Mouse (Mus musculus): ENCODE data around the gene Avil.

Avil gene

DNA sequence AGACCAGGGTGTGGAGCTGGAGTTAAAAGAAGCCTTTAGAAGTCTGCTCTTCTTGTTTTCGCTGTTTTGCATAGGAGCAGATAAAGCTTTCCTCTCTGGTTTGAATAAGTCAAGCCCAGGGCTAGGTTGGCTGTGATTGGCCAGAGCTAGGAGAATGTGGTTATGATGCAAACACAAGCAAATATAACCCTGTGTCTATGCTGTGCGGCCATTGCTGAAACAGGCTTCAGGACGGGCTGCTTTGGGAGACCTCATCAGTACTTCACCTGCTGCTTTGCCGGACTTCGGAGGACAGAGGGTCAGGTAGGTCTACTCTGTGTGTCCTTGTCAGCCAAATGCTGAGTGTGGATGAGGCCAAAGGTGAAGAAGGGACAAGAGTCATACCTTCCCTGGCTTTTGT, at the start of gene Avil:
Avil (plus strand) TSS at position 181 of the 400 bp plus-strand sequence.
- DNase-seq (ENCODE audit: low read depth, low spot score), result no peak

DNA sequence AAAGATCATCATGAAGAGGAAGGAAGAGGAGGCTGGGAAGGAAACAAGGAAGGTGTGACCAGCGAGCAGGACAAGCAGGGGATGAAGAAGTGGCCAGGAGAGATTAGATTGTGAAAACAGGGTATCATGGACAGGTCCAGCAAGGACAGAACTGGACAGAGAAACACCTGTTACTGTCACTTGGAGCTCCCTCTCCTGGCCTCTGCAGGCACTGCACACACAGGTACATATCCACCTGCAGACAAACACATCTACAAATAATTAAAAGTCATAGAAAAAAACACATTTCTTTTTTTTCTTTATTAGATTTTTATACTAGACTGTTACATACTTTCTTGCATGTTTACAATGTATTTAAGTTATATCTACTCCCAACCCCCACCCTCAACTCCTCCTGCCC, 48.1 kb upstream of the Avil start:
- DNase-seq (ENCODE audit: low read depth, low spot score), result no peak

DNA sequence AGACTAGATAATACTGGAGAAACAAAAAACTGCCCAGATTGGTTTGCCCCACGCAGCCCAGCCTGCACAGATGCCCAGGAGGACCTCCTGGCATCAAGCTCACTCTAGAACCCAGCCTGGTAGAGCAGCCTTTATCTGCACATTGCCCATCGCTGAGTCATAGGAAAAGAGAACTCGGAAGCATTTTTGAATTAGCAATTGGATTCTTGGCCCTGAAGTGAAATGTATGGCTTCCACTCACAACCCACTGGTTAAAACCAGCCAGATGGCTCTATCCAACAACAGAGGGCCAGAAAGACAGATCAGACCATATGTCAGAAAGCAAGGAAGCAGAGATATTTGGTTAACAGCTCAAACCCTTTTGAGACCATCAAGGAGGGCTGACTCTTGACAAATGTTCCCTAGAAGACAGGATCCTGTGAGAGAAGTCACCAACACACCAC, 47.5 kb upstream of the Avil start:
- DNase-seq (ENCODE audit: low read depth, low spot score), result no peak

DNA sequence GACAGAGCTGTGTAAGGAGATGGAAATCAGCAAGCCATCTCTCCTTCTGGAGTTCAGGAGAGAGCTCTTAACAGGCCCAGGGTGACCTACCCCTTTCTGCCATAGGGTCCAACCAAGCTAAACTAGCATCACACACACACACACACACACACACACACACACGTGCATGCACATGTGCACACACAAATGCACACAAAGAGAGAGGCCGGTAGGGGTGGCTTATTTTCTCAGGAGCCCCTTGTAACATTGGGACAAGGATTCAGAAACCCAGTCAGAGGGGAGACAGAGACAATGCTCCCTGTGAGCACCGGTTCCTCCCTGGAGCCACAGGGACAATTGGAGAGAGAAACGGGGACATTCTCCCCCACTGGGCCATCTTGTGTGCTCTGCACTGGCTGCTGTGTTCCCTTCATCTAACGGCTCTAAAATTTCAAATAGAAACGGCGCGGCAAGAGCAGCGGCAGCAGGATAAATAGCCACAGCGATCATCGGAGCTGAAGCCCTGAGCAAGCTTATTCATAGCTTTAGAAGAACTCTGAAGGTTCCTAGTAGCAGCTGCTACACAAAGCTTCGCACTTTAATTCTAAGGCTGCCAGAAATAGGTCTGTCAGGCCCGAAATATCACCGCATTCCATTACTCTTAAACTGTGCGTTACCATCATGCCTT, 43.7 kb upstream of the Avil start:
- no peak for DNase-seq (ENCODE audit: low read depth, low spot score)

DNA sequence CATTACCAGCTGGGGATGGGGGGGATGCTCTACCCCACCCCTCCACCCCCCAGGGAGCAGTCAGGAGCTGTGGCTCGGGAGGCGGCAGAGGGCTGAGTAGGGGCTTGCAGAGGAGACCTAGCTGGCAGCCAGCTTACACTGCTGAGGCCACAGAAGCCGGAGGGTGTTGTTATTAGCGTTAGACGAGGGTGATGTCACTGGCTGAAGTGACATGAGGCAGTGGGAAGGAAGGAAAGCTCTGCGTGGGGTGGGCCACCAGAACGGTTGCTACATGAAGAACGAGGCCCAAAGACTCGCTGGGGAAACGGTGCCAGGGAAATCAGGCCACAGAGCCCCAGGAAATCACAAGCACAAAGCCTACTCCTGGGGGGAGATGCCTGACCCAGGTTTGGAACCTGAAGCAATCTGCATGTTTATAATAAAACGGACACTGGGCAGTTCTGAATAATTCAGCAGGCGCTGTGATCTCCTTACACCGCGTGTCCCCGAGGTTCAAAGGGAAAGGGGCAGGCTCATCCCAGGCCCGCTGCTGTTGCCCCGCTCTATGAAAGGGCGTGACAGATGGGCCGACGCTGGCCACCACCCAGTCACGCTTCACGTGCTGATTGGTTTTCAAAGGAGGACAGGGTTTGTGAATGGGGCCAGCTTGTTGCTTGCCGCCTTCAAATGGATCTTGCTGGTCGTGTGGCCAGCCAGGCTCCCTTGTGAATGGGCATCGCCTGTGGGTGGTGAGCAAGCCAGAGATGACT, 43.0 kb upstream of the Avil start:
- peak; percentile 86 for DNase-seq (ENCODE audit: low read depth, low spot score)

DNA sequence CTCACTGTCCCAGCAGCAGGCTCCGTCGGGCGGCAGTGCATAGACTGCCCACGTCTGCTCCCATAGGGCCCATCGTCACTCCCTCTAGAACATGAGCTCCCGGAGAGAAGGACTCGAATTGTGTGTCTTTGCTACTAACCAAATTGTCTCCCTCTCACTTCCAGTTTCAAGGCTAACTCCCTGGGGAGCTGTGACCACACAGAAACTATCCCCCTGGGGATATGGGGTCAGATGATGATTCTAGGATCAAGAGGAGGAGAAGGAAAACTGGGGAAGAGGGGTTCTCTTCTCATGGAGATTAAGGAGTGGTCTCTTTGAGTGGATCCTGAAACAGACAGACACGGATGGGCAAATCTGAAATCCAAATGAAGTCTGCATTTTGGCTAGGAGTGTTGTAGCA, 40.0 kb upstream of the Avil start:
- DNase-seq (ENCODE audit: low read depth, low spot score), result no peak

DNA sequence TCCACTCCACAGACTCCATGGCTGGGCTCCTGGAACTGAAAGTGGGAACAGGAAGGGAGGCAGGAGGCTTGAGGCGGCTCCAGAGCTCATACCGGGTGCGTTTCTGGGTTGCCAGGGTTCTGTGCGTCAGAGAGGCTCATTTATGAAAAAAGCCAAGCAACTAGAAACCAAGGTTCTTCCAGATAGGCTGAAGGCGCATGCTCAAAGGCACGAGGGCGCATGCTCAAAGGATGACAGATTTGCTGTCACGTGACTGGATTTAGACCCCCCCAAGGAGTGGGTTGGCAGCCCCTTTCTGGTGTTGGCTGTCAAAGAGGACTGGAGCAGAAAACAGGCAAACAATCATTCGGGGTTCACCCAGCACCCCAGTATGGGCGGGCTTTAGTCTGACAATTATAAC, 38.8 kb upstream of the Avil start:
- no peak for DNase-seq (ENCODE audit: low read depth, low spot score)

DNA sequence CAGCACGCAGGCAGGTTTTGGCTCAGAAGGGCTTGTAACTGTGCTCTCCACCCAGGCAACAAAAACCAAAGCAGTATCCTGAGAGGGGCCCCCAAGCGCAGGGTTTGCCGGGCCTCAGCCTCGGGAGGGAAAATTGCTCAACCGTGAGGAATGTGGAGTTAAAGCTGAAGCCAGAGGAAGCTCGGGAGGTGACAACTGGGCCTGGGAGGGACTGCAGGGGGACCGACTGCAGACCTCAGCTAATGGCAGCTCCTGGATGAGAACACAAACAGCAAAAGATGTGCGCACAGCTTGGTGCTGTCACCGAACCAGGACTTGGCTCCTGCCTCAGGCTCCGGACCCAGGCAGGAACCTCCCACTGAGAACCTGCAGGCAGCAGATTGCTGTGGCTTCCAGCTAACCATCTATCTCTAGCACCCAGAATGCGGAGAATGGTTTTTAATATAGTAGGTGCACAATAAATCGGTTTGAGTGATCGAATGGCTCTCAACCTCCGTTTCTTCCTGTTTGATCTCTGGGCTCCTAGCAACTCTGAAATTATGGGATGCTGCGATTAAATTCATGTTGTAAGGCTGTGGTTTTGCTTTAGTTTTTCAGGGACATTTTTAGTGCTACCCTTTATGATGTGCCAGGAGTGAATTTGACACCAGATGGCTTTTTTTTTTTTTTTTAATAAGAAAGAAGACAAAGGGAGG, 38.1 kb upstream of the Avil start:
- DNase-seq (ENCODE audit: low read depth, low spot score), result peak; percentile 70

DNA sequence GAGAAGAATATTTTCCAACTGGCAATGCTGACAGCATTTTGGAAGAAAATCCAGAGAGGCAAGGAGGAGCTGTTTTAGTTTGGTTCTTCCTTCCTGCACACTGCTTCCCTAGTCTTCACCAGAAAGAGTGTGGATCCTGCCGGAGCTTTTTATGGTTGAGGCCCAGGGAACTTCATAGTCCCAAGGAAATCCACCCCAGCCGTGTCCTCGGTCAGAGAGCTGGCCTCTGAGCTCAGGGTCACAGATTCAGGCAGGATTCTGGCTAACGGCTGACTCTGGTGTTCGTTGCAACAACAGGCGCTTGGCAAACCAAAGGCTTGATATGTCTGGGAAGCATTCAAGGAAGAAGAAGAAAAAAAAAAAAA, 37.6 kb upstream of the Avil start:
- no peak for DNase-seq (ENCODE audit: low read depth, low spot score)

DNA sequence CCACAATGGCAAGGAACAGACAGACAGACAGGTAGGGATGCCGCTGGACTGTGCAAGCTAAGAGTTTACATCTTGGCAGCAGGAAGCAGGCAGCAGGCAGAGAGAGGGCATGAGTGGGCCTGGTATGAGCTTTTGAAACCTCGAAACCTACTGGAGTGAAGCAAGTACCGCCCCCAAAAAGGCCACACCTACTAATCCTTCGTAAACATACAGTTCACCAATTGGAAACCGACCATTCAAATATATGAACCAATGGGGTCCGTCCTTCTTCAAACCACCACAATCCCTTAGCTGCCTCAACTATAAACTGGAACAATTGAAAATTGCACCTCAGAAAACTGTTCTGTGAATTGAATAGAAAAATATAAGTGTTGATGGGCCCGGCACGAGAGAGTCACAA, 36.7 kb upstream of the Avil start:
- DNase-seq (ENCODE audit: low read depth, low spot score), result no peak

DNA sequence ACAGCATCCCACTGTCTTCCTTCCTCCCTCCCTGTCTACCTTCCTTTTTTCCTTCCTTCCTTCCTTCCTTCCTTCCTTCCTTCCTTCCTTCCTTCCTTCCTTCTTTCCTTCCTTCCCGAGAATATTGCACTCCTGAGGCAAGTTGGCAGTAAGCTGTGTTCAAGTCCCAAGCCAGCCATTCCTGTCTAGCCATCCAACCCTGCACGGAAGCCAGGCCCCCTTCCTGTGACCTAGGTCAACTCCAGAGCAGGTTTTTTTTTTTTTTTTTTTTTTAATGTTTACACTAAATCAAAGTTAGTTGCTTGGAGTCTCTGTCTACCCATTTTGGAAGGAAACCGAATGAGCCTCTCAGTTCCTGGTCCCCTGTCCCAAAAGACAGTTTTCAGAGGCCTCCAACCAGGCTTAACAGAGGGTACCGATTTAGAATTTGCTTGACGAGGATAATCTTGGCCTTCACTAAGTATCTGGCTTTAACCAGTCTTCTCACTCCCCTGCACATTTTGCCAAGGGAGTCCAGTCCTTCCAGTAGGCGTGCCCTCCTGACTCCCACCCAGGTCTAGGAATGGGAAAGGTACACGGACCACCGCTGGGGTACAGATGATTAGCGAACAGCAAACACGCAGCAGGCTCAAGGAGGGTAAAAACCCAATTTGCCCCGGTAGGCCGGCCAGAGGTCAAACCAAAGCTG, 29.0 kb upstream of the Avil start:
- no peak for DNase-seq (ENCODE audit: low read depth, low spot score)

DNA sequence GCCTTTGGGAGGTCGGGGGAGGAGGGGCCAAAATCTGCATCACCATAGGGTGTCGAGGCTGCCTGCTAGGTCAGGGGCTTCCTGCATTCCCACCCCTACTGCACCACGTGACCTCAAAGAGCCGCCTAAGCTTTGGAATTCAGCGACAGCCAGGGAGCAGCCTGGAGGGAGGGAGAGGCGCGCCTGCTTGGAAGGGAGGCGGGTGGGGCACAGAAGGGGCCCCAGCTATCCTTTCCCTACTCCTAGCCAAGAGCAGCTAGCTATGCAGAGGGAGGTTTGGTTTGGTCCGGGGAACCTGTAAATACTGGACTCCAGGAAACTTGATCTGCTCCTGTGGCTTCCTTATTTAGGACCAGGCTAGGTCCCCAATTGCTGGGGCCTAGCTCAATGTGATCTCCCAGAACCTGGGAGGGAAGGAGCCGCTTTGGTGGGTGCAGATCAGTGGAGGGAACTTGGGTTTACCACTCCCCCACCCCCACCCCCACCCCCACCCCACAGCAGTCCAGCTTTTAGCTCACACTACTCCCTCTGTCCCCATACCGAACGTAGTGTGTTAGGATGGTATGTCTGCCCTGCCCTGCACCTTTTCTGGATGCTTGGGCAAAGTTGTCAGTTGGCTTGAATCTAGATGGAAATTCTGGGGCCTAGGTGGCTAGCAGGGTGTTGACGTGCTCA, 28.3 kb upstream of the Avil start:
- peak; percentile 87 for DNase-seq (ENCODE audit: low read depth, low spot score)

DNA sequence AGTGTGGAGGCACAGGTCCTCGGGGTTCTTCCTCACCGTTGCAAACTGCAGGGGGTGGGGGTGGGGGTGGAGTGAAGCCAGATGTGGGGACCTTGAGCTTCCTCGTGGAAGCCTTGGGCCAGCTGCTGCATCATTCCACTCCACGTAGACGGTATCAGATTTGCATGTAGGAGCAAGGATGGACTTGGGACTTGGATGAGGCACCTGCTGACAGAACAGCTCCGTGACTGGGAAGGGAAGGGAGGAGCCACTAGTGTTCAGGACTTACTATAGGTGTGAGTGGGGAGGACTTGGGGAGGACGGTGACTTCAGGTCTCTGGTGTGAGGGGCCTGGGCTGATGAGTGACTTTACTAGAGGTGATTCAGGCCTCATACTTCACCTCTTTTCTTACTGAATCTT, 27.5 kb upstream of the Avil start:
- no peak for DNase-seq (ENCODE audit: low read depth, low spot score)

DNA sequence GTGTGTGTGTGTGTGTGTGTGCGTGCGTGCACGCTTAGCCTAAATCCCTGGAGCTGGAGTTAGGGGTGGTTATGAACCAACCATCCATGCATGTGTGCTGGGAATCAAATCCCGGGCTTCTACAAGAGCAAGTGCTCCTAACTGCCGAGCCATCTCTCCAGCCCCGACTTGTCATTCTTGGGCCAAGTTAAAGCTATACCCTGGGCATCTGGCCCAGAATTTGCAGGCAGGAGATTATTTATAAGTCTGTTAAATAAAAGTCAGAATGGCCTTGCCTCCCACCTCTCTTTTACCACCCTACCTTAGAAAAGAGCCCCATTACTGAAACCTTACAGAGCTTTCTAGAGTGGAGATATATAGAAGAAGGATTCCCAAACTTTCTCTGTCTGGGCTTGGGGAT, 24.8 kb upstream of the Avil start:
- no peak for DNase-seq (ENCODE audit: low read depth, low spot score)

DNA sequence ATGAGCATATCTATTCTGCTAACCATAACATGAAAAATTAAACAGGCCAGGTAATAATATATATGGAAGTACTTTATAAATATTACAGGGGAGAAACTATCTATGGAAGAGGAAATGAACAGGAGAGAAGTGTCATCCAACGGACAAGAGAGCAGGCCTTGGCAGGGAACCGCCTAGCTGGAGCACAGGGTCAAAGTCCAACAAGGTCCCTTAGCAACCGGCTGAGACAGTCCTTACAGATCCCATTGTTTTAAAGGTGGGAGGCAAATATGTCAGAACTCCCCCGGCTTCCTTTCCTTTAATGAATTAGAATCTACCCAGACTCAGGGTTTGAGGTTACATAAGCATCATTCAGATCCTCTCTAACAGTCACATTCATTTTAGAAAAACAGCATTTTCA, 23.4 kb upstream of the Avil start:
- DNase-seq (ENCODE audit: low read depth, low spot score), result no peak

DNA sequence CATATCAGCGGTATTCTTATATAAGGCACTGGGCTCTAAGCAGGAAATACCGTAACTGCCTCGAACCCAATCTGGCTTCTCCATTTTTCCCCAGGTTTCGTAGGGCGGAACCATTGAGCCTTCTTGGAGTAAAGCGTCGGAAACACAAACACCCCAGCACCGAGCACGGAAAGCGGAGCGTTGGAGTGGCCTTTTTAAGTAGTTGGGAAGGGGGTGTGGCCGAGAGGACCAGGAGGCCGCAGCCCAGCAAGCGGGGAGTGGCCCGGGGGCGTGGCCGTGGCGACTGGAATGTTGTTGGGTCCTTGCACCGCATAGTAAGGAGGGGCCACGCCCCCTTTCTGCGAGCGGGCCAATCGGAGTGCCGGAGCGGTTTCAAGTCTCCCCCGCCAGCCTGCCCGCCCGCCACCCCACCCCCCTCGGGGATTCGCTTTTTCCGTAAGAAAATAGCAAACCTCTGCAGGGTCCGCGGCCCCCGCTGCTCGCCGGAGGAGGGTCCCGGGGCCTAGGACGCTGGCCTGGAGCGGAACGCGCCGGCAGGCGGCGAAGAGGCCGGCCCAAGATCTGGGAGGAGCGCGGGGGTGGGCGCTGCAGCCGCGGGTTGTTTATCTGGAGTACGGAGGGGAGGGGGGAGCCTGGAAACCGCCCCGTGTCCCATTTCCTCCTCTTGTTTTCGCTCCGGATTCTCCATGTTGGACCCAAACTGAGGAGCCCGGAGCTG, 22.1 kb upstream of the Avil start, which contains the start of gene Ctdsp2:
Ctdsp2 (plus strand) TSS at position 441 of the 718 bp plus-strand sequence.
- peak; percentile 99 for DNase-seq (ENCODE audit: low read depth, low spot score)

DNA sequence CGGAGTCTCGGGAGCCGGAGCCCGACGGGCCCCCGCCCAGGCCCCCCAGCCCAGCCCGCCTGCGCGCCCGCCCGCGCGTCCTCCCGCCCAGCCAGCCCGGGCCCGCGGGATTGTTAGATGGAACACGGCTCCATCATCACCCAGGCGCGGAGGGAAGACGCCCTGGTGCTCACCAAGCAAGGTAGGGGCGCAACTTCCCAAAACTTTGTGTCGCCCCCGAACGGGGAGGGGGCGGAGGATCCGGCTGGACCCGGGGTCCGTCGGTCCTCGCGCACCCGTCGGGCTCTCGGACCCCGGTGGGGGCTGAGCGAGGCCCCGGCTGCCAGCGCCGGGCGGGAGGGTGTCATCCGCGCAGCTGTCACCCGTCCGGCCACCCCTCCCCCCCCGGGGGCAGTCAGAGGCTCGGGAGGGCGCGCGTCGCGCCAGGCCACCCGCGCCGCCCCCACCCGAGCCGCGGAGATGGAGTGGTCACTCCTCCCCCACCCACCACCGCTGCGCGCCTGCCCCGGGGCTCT, 21.3 kb upstream of the Avil start:
- no peak for DNase-seq (ENCODE audit: low read depth, low spot score)

DNA sequence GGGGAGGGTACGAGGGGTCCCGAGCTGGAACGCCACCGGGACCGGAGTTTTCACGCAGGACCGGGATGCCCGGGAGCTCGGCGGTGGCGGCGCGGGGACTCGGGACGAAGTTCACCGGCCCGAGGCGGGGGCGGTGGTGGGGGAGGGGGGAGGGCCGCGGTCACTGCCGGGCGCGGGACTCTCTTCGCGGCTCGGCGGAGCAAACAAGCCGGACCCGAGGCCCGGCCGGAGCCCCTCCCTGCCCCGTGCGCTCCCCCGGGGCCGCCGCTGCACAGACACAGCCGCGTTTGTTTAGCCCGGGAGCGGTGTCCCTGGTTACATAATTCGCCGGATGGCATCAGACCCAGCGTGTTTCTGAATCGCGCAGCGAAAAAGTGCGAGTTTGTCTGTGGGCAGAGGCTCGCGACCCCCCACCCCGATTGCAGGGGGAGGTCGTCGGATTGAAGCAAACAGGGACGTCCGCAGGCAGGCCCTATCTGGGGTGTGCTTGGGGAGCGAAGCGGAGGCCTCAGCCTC, 20.8 kb upstream of the Avil start:
- no peak for DNase-seq (ENCODE audit: low read depth, low spot score)

DNA sequence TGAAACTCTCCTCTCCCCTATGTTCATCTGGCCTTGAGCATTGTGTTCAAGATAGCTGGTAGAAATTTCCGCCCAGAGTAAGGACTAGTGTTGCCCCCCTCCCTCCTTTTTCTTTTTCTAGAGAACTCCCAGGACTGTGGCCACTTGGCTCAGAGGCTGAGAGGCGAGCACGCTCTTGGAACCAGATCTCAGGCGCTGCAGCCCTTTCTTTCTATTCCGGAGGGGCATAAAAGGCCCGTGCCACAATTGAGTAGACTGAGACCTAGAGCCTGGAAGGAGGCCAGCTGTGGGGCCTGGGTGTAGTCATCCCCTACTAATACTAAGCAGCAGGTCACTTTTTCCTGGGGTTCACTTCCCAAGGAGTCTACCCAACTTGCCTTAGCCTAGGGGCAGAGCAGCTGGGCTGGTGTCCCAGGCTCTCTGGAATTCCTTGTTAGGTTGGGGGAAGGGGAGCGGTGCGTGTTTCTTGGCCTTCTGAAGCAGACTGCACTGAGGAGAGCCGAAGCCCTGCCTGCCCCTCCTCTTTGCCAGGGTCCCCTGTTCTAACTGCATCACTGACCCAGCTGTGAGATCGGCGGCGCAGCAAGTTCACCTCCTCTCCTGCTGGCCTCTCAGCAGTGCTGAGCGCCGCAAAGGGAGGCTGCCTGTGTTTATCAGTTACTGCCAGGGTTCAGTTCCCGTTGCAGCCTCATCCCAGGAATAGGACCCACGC, 20.1 kb upstream of the Avil start:
- DNase-seq (ENCODE audit: low read depth, low spot score), result no peak
